Mouse (Mus musculus): ENCODE results near the gene Nrg3. TPM values are rescaled to one million over a fixed set of nuclear protein-coding genes. Genes with fewer than 3 reads are reported as not detected.
"Not testable (repeated sequence)": the region's sequence is repeated elsewhere in the genome, so short reads cannot be mapped to it uniquely, and the experiment has no call there.

Nrg3 gene
- total RNA-seq, 2 experiments from 2014 or later: 80.0 to 80.8 TPM

DNA sequence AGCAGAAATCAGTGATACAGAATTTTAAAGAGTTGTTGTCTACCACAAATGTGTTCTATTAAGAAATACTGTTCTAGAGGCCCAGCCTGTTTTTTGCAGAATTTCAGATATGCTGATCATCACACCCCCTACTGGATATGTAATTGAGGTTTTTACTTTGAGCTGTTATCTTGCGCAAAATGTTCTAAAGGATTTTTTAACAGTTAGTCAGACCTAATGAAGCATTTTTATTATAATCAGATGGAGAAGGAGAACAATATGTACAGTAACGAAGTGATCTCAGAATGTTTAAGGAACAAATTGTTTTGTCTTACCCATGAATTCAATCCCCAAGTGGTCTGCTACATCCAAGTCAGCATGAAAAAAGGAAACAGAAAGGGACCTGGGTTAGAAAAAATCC is 963.9 kb downstream of the Nrg3 start:
- intact Hi-C loops (cut with DNase I): no loop called here
- no peak for DNase-seq (ENCODE audit: extremely low spot score in 1 of 2, low spot score in 2 of 2)

- no peak for DNase-seq (ENCODE audit: extremely low spot score in 1 of 2, low spot score in 2 of 2)
- intact Hi-C loops (cut with DNase I): no loop called here
Measured at GRCm38 (mm10) chr14:38494970-38495369, 977.9 kb downstream of the Nrg3 start.

GRCm38 (mm10) chr14:38447086-38447485 is 1025.8 kb downstream of the Nrg3 start:
- no peak for DNase-seq (ENCODE audit: extremely low spot score in 1 of 2, low spot score in 2 of 2)
- intact Hi-C loops (cut with DNase I): no loop called here

DNA sequence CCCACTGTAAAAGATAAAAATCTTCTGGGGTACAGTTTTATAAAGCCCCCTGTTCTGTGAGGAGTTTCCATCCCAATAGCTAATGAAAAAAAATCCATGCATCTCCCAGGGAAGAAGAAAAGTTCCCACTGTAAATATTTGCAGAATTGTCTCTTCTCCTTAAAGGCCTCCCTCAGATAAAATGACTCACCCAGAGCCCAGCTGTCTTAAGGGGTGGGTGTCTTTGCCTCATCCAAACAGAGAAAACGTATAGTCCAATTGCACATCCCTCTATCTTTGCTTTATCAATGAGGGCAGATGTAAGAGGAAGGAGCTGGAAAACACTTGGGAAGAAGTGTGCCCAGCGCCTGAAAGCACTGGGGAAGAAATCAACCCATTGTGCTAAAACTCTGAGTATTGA is 1028.1 kb downstream of the Nrg3 start:
- intact Hi-C loops (cut with DNase I): no loop called here
- no peak for DNase-seq (ENCODE audit: extremely low spot score in 1 of 2, low spot score in 2 of 2)

DNA sequence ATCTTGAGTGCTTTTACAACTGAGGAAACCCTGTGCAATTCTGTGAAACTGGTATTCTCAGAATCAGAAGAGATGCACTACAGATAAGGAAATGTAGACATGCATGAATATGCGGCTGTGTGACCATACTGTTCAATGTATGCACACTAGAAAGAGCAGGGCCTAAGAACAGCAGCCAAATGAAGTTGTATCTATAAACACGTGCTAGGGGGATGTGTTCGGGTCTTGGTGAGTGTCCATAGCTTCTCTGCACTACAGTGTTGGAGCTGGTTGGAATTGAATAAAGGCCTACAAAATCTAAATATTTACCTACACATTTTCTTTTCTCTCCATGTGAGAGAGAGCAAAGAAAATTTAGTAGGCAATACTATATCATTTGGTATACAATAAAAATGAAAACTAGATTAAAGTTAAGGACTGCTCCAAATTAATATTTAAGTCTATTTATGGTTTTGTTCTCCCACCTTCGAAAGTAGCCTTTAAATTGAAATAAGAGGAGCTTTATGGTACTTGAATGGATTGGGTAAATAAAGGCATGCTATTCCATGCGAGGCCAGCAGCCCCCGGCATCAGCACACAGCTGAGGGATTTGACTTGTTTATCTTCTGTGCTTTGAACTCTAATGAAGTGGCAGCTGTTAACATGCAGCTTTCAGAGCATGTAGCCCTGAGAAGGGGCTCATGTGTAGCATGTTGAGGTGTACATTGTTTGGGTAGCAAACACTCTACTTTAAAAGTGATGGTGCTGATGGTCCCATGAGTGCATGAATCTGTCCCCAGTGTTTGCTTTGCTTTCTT is 1038.9 kb downstream of the Nrg3 start:
- intact Hi-C loops (cut with DNase I): no loop called here
- DNase-seq (ENCODE audit: extremely low spot score in 1 of 2, low spot score in 2 of 2): no peak

DNA sequence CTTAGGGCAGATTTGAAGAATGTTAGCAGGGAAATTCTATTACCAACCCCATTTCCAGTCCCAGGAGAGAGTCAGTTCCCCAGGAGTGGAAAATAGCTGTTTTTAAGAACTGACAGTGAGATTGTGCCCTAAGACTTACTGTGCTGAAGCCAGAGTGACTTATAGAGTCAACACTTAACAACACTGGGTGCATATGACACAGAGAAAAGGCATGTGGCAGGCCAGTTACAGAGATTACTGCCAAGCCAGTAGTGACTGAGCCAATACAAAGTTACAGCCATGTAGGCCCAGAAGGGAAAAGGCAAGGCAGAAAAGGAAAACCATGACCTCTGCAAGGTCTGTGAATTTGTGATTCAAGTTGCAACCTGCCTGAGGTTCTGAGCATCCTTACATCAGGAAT is 1098.2 kb downstream of the Nrg3 start:
- DNase-seq (ENCODE audit: extremely low spot score in 1 of 2, low spot score in 2 of 2): no peak

DNA sequence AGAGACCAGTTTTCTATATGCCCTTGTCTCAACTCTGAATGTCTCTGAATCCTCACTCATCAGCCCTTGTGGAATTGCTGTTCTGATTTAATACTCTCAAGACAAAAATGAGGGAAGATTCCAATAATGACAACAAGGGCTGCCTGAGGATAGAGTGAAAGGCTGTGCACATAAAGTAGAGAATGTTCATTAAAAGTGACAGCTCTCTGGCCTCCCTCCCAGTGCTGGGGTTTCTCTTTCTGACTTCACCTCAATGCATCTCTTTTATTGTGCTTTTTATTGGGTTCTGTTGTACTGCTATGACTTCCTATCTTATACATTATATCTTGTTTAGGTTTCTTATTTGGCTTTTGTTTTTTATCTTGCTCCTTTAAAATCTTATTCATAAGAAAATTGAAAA is 1131.9 kb downstream of the Nrg3 start:
- intact Hi-C loops (cut with DNase I): no loop called here
- no peak for DNase-seq (ENCODE audit: extremely low spot score in 1 of 2, low spot score in 2 of 2)

More for the DNA sequence above, 1098.2 kb downstream of the Nrg3 start:
- intact Hi-C loops (cut with DNase I): no loop called here

GRCm38 (mm10) chr14:38322841-38323240 is 1150.0 kb downstream of the Nrg3 start:
- DNase-seq (ENCODE audit: extremely low spot score in 1 of 2, low spot score in 2 of 2); intact Hi-C loops (cut with DNase I): not testable (repeated sequence)

DNA sequence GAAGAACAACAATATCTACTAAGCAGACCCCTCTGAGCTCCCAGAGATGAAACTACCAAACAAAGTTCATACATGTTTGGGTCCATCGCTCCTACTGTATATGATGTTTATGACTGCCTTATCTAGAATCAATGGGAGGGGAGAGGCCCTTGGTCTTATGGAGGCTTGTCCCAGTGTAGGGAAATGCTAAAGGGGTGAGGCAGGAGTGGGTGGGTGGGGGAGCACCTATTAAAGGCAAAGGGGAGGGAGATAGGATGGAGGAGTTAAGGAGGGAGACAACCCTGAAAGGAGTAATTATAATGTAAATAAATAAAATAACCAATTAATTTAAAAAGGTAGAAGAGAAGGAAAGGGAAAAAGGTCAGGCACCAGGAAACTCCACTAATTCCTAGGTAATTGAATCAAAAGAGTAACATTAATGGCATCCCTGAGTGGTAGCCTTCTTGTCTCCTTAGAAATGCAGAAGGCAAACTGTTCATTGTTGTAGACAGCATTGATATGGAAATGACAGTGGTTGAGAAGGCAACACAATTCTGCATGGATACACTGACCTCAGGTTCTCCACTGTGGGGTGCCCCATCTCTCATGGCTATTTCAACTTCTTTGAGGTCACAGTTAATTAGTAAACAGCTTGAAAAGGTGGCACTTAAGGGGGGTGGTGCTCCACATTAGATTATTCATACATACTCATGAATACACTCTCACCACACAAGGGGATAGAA is 1152.1 kb downstream of the Nrg3 start:
- DNase-seq (ENCODE audit: extremely low spot score in 1 of 2, low spot score in 2 of 2): no peak
- intact Hi-C loops (cut with DNase I): no loop called here

Small RNA genes within 50 kb of the gene (microRNA-seq; reads per million reads assigned to microRNA genes)
- gene Gm27332: not detected

Measured in left cerebral cortex, postnatal 10 days (tissue).